Mouse (Mus musculus) brain, embryonic 14.5 days (tissue): ENCODE results near the gene Copz1.

Experiments
- CTCF ChIP-seq: fragments of 200-500 bp; IDR thresholded peaks from 2 replicates; pipeline ENCODE4 v1.5.1; 2012; ENCODE audit warnings: inconsistent platforms, mild to moderate bottlenecking, moderate library complexity, borderline replicate concordance; ENCODE audit not compliant: insufficient read depth, insufficient read length; ENCODE audit errors: extremely low read depth
- POLR2A ChIP-seq: fragments of 200-500 bp; IDR thresholded peaks from 2 replicates; pipeline ENCODE4 v1.6.1; 2012; ENCODE audit warnings: mild to moderate bottlenecking, inconsistent platforms, borderline replicate concordance; ENCODE audit not compliant: poor library complexity, insufficient read depth, insufficient read length, severe bottlenecking; ENCODE audit errors: extremely low read depth

GRCm38 (mm10) chr15:103322396-103322795 lies 49.9 kb downstream of the Copz1 start:
- TF ChIP-seq CTCF, result no peak
- no peak for TF ChIP-seq POLR2A
